In the genomic region with DNA sequence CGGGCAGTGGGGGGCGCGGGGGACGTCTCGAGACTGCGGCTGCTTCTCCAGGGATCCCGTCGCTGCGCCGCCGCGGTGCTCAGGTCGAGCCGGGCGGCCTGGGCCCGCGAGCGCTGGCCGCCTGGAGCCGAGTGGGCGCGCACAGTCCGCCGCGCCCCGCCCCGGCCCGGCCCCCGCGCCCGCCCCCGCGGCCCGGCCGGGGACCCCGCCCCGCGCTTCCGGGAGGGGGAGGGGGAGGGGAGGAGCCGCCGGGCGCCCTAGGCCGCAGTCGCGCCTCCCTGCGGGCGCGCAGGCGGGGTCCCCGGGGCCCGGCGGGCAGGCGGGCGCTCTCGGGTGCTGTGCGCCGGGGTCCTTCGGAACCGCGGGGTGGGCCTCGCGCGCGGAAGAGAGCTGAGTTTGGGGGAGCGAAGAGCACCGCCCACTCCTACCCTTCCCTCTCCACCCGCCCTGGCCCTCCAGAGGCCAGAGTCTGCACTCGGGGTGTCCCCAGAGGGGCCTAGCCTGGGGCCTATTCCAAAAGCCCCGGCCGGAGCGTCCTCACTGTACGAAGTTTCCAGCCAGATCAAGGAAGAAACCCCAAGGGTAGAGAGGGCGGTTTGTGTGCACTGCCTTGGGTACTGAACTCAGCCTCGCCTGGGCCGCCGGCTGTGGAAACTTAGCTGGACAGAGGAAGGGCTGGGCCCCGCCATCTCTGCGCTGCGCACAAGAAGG, we compare ENCODE assay signal across 8 mouse cellular contexts. TPM values are rescaled to one million over a fixed set of nuclear protein-coding genes. Genes with fewer than 3 reads are reported as not detected.
DNase-seq lines count a peak whose midpoint lies in the region; ATAC-seq lines count a peak whose summit lies in the region.

No protein-coding gene starts in this region.

- H3K36me3 ChIP-seq in heart, embryonic 14.5 days (ENCODE audit: control insufficient read depth, insufficient read depth, low read length) = no peaks in the 10 kb centered on the region
- H3K36me3 ChIP-seq in liver, embryonic 12.5 days = peaks cover 19% of the 10 kb centered on the region

- under 1% methylated on average over 35 of the region's 79 CpGs for WGBS in heart, embryonic 14.5 days
- WGBS in liver, embryonic 12.5 days (ENCODE audit: insufficient replicate concordance) = under 1% methylated on average over 43 of the region's 79 CpGs

- peaks cover 13 to 31% of the 10 kb centered on the region in 2 experiments for H3K4me1 ChIP-seq in heart, embryonic 14.5 days (ENCODE audit: control insufficient read depth in 2 of 2, insufficient read depth in 2 of 2, low read length in 2 of 2)
- peaks cover 50% of the 10 kb centered on the region for H3K4me1 ChIP-seq in liver, embryonic 12.5 days

- peak overlapping the region; percentile 92 to 94 for H3K27ac ChIP-seq in heart, embryonic 14.5 days (replicated peaks in 1 of 2; ENCODE audit: control insufficient read depth in 1 of 2, insufficient read depth in 1 of 2, low read depth in 2 of 2, low read length in 2 of 2)
- H3K27ac ChIP-seq in liver, embryonic 12.5 days = peak overlapping the region; percentile 92

- H3K4me3 ChIP-seq in heart, embryonic 14.5 days (ENCODE audit: control insufficient read depth in 1 of 2, insufficient read depth in 1 of 2, low read depth in 1 of 2, low read length in 2 of 2) = peak overlapping the region; percentile 98 to 100
- H3K4me3 ChIP-seq in liver, embryonic 12.5 days = peak overlapping the region; percentile 96

- peak overlapping the region; percentile 77 for H3K4me2 ChIP-seq in heart, embryonic 14.5 days (ENCODE audit: low read length)
- H3K4me2 ChIP-seq in liver, embryonic 12.5 days = peak overlapping the region; percentile 85

- ATAC-seq in erythroid progenitor cell, adult 5-6 weeks (replicated peaks; ENCODE audit: low FRiP score, poor library complexity, severe bottlenecking) = peak; percentile 62
- ATAC-seq in heart, embryonic 14.5 days (ENCODE audit: insufficient number of reproducible peaks, insufficient read depth, low FRiP score, low read depth) = peak; percentile 93
- ATAC-seq in liver, embryonic 12.5 days = peak; percentile 91

- peak overlapping the region; percentile 99 for H3K9ac ChIP-seq in heart, embryonic 14.5 days (ENCODE audit: low read length)
- peak overlapping the region; percentile 99 for H3K9ac ChIP-seq in liver, embryonic 12.5 days

- H3K27me3 ChIP-seq in heart, embryonic 14.5 days (ENCODE audit: control insufficient read depth, insufficient read depth, low read length) = no peaks in the 10 kb centered on the region
- peaks cover 12% of the 10 kb centered on the region; the same call in 1 of the 2 replicates for H3K27me3 ChIP-seq in liver, embryonic 12.5 days (replicated peaks)

- H3K9me3 ChIP-seq in heart, embryonic 14.5 days (ENCODE audit: control insufficient read depth, low read length) = no peaks in the 10 kb centered on the region
- H3K9me3 ChIP-seq in liver, embryonic 12.5 days (replicated peaks) = no peaks in the 10 kb centered on the region

- peak; percentile 88 to 93 for DNase-seq in B cell, adult 2 months
- DNase-seq in brain, adult 2 months (ENCODE audit: low read depth, low spot score) = peak; percentile 73
- DNase-seq in kidney, postnatal 10 days = peak; percentile 92
- peak; percentile 86 for DNase-seq in naive thymus-derived CD4-positive, alpha-beta T cell, adult 2 months (ENCODE audit: low read depth)
- peak; percentile 82 to 91 for DNase-seq in spleen, postnatal 4 days (ENCODE audit: low spot score in 2 of 2)

RNA-seq across cellular contexts. Expression of gene Stk24, which starts 0.5 kb away (rescaled TPM):
- 99.5 and 101 TPM in 2 replicates for total RNA-seq in erythroid progenitor cell, adult 5-6 weeks (2015; ENCODE audit: low replicate concordance)
- 62.0 and 77.4 TPM in 2 replicates for total RNA-seq in erythroid progenitor cell, adult 5-6 weeks (2017; ENCODE audit: low replicate concordance)
- 45.2 and 48.9 TPM in 2 replicates for polyA plus RNA-seq in heart, embryonic 14.5 days (2014; fragmentation: Nextera tagmentation; extraction: Ambion mirVana)
- polyA plus RNA-seq in liver, embryonic 12.5 days (2016; fragmentation: Nextera tagmentation; extraction: Ambion mirVana) = 56.8 and 62.0 TPM in 2 replicates

Comparison
In these comparisons a context has a peak if more than half of its experiments do, and no peak if none do; other contexts are left out.
1. Peak in every context shown above with its lines: DNase-seq, ATAC-seq, H3K4me3 ChIP-seq and H3K27ac ChIP-seq.